14 mouse cellular contexts compared by ENCODE assay signal in genomic region chr13:56611129-56611528, GRCm38 (mm10). TPM values are rescaled to one million over a fixed set of nuclear protein-coding genes. Genes with fewer than 3 reads are reported as not detected.
DNase-seq lines count a peak whose midpoint lies in the region; ATAC-seq and TF ChIP-seq lines count a peak whose summit lies in the region.
"Had no signal": no experiment of that assay in that cellular context is flagged by ENCODE, and none has a peak within 500 bp of the region (broad histone marks: within the 10 kb centered on the region; RNA-seq: fewer than 3 reads in every experiment).

No protein-coding gene starts in this region.

- TF ChIP-seq EP300 in stomach, postnatal 0 days (optimal IDR thresholded peaks at IDR 0.05), result no peak

- H3K36me3 ChIP-seq in heart, embryonic 13.5 days, result 0 out of 2 replicates have a peak, but pooled peaks cover 12% of the 10 kb centered on the region
- H3K36me3 ChIP-seq in neural tube, embryonic 11.5 days (ENCODE audit: control insufficient read depth, insufficient read depth, low read length), result no peaks in the 10 kb centered on the region
- no peaks in the 10 kb centered on the region for H3K36me3 ChIP-seq in neural tube, embryonic 15.5 days
- H3K36me3 ChIP-seq in limb, embryonic 12.5 days, result peaks cover 20% of the 10 kb centered on the region
- H3K36me3 ChIP-seq in stomach, postnatal 0 days (ENCODE audit: control insufficient read depth, insufficient read depth, low read length), result no peaks in the 10 kb centered on the region
- H3K36me3 ChIP-seq: forebrain, embryonic 10.5 days; midbrain, embryonic 13.5 days had no signal

- WGBS in heart, embryonic 13.5 days, result 54% methylated on average over 4 of the region's 4 CpGs
- 69% methylated on average over 4 of the region's 4 CpGs for WGBS in neural tube, embryonic 11.5 days
- 72% methylated on average over 4 of the region's 4 CpGs for WGBS in neural tube, embryonic 15.5 days
- 67% methylated on average over 4 of the region's 4 CpGs for WGBS in limb, embryonic 12.5 days
- 45% methylated on average over 4 of the region's 4 CpGs for WGBS in stomach, postnatal 0 days

- H3K9ac ChIP-seq in heart, embryonic 13.5 days, result peak overlapping the region; percentile 92; the same call in 1 of the 2 replicates
- no peak overlapping the region for H3K9ac ChIP-seq in neural tube, embryonic 11.5 days (ENCODE audit: low read length)
- no peak overlapping the region for H3K9ac ChIP-seq in neural tube, embryonic 15.5 days (replicated peaks)
- H3K9ac ChIP-seq in limb, embryonic 12.5 days (replicated peaks), result peak overlapping the region; percentile 86; the same call in 1 of the 2 replicates
- peak overlapping the region; percentile 28; the same call in 1 of the 2 replicates for H3K9ac ChIP-seq in stomach, postnatal 0 days (ENCODE audit: low read length)
- H3K9ac ChIP-seq: midbrain, embryonic 13.5 days had no signal

- H3K4me1 ChIP-seq in heart, embryonic 13.5 days, result peaks cover 78% of the 10 kb centered on the region
- H3K4me1 ChIP-seq in neural tube, embryonic 11.5 days (ENCODE audit: control insufficient read depth, insufficient read depth, low read length), result peaks cover 11% of the 10 kb centered on the region
- peaks cover 49% of the 10 kb centered on the region for H3K4me1 ChIP-seq in neural tube, embryonic 15.5 days
- H3K4me1 ChIP-seq in limb, embryonic 12.5 days (replicated peaks), result peaks cover 98% of the 10 kb centered on the region
- peaks cover 13% of the 10 kb centered on the region; the same call in 1 of the 2 replicates for H3K4me1 ChIP-seq in stomach, postnatal 0 days (replicated peaks; ENCODE audit: control insufficient read depth, insufficient read depth)

- TF ChIP-seq CTCF in stomach, postnatal 0 days (IDR thresholded peaks at IDR 0.05; ENCODE audit: low read depth), result no peak

- intact Hi-C loops in heart, postnatal 14 days (cut with DNase I), result no loop called here

- peak overlapping the region; percentile 62 for H3K4me3 ChIP-seq in heart, embryonic 13.5 days
- H3K4me3 ChIP-seq in neural tube, embryonic 11.5 days (ENCODE audit: low read depth, low read length), result no peak overlapping the region
- H3K4me3 ChIP-seq in neural tube, embryonic 15.5 days (replicated peaks), result no peak overlapping the region
- H3K4me3 ChIP-seq in limb, embryonic 12.5 days (replicated peaks), result peak overlapping the region; percentile 63
- peak overlapping the region; percentile 61; the same call in 1 of the 2 replicates for H3K4me3 ChIP-seq in stomach, postnatal 0 days (ENCODE audit: low read depth, low read length)
- H3K4me3 ChIP-seq: forebrain, embryonic 10.5 days; midbrain, embryonic 13.5 days had no signal

- peaks cover 35% of the 10 kb centered on the region for H3K27me3 ChIP-seq in heart, embryonic 13.5 days (replicated peaks)
- H3K27me3 ChIP-seq in neural tube, embryonic 11.5 days (ENCODE audit: control insufficient read depth, insufficient read depth, low read length), result no peaks in the 10 kb centered on the region
- peaks cover 25% of the 10 kb centered on the region for H3K27me3 ChIP-seq in neural tube, embryonic 15.5 days (replicated peaks)
- no peaks in the 10 kb centered on the region for H3K27me3 ChIP-seq in limb, embryonic 12.5 days
- no peaks in the 10 kb centered on the region for H3K27me3 ChIP-seq in stomach, postnatal 0 days (ENCODE audit: control insufficient read depth, insufficient read depth, low read length)

- no peaks in the 10 kb centered on the region for H3K9me3 ChIP-seq in heart, embryonic 13.5 days
- H3K9me3 ChIP-seq in neural tube, embryonic 11.5 days (ENCODE audit: control insufficient read depth, low read length), result no peaks in the 10 kb centered on the region
- H3K9me3 ChIP-seq in neural tube, embryonic 15.5 days (replicated peaks), result no peaks in the 10 kb centered on the region
- no peaks in the 10 kb centered on the region for H3K9me3 ChIP-seq in limb, embryonic 12.5 days
- H3K9me3 ChIP-seq in stomach, postnatal 0 days (ENCODE audit: control insufficient read depth, low read length), result no peaks in the 10 kb centered on the region
- H3K9me3 ChIP-seq: forebrain, embryonic 10.5 days; midbrain, embryonic 13.5 days had no signal

- no peak for ATAC-seq in heart, embryonic 13.5 days (ENCODE audit: extremely low read depth, insufficient number of reproducible peaks, low FRiP score, low TSS enrichment)
- no peak for ATAC-seq in neural tube, embryonic 11.5 days (ENCODE audit: insufficient read depth, low FRiP score, low TSS enrichment)
- ATAC-seq in neural tube, embryonic 15.5 days (ENCODE audit: low FRiP score), result no peak
- ATAC-seq in limb, embryonic 12.5 days (ENCODE audit: insufficient number of reproducible peaks, insufficient read depth, low FRiP score, low TSS enrichment, low read depth), result no peak
- no peak for ATAC-seq in stomach, postnatal 0 days (ENCODE audit: low FRiP score, low TSS enrichment)
- ATAC-seq: activated CD4-positive, CD25-positive, alpha-beta regulatory T cell, adult 4 months; midbrain, embryonic 13.5 days had no signal

- H3K27ac ChIP-seq in heart, embryonic 13.5 days (replicated peaks), result no peak overlapping the region
- no peak overlapping the region for H3K27ac ChIP-seq in neural tube, embryonic 11.5 days (ENCODE audit: low read depth, low read length)
- H3K27ac ChIP-seq in neural tube, embryonic 15.5 days (replicated peaks), result no peak overlapping the region
- H3K27ac ChIP-seq in limb, embryonic 12.5 days, result no peak overlapping the region; the same call in 1 of the 2 replicates
- no peak overlapping the region; the same call in 1 of the 2 replicates for H3K27ac ChIP-seq in stomach, postnatal 0 days (replicated peaks)
- H3K27ac ChIP-seq: midbrain, embryonic 13.5 days had no signal

- DNase-seq in heart, postnatal 14 days, result no peak
- no peak for DNase-seq in neural tube, embryonic 11.5 days (ENCODE audit: low spot score)
- DNase-seq in stomach, postnatal 0 days (ENCODE audit: low spot score), result no peak
- DNase-seq in right cerebral cortex, adult 2 months (ENCODE audit: low spot score in 2 of 2), result no peak
- no peak for DNase-seq in frontal cortex, postnatal 10 days (ENCODE audit: low spot score in 2 of 2)
- DNase-seq: cerebellum, adult 9-10 months; heart, postnatal 4 days had no signal

- H3K4me2 ChIP-seq in heart, embryonic 13.5 days, result peak overlapping the region; percentile 99
- H3K4me2 ChIP-seq in neural tube, embryonic 11.5 days (ENCODE audit: low read depth), result peak overlapping the region; percentile 93; the same call in 1 of the 2 replicates
- H3K4me2 ChIP-seq in neural tube, embryonic 15.5 days, result no peak overlapping the region
- H3K4me2 ChIP-seq in limb, embryonic 12.5 days, result peak overlapping the region; percentile 96
- H3K4me2 ChIP-seq in stomach, postnatal 0 days (replicated peaks; ENCODE audit: low read depth), result peak overlapping the region; percentile 91
- H3K4me2 ChIP-seq: midbrain, embryonic 13.5 days had no signal

RNA-seq across cellular contexts. Expression of gene Tgfbi, which starts 1.8 kb away (rescaled TPM):
- 59.4 and 64.5 TPM in 2 replicates for polyA plus RNA-seq in heart, embryonic 13.5 days (2015; fragmentation: Nextera tagmentation; extraction: Ambion mirVana)
- 10 to 100 TPM; 17.1 to 22.3 TPM for total RNA-seq in heart, postnatal 14 days (2021)
- 50.6 and 57.0 TPM in 2 replicates for polyA plus RNA-seq in neural tube, embryonic 11.5 days (2014; fragmentation: Nextera tagmentation; extraction: Ambion mirVana)
- 7.7 and 26.4 TPM in 2 replicates for polyA plus RNA-seq in neural tube, embryonic 15.5 days (2015; fragmentation: Nextera tagmentation; extraction: Ambion mirVana)
- polyA plus RNA-seq in limb, embryonic 12.5 days (2016; fragmentation: Nextera tagmentation; extraction: Ambion mirVana), result 111 and 113 TPM in 2 replicates
- polyA plus RNA-seq in stomach, postnatal 0 days (2015; fragmentation: Nextera tagmentation; extraction: Ambion mirVana), result 140 and 149 TPM in 2 replicates
- total RNA-seq: CH12.LX had no signal

Comparison
In these comparisons a context has a peak if more than half of its experiments do, and no peak if none do; other contexts are left out.
1. H3K4me3 ChIP-seq: peak in heart, embryonic 13.5 days (single experiment), limb, embryonic 12.5 days (single experiment) and stomach, postnatal 0 days (single experiment); none in neural tube, embryonic 11.5 days (single experiment) and neural tube, embryonic 15.5 days (single experiment).
2. H3K9ac ChIP-seq: peak in heart, embryonic 13.5 days (single experiment), limb, embryonic 12.5 days (single experiment) and stomach, postnatal 0 days (single experiment); none in neural tube, embryonic 11.5 days (single experiment) and neural tube, embryonic 15.5 days (single experiment).